Mouse (Mus musculus) kidney, postnatal 4 days (tissue): ENCODE results near the gene Fxyd1.

Experiments
- DNase-seq, 2 experiments: peaks; one replicate each; pipeline ENCODE4 v3.0.0; 2021; ENCODE audit warnings: mixed read lengths in 2 of 2

The Fxyd1 gene

DNA sequence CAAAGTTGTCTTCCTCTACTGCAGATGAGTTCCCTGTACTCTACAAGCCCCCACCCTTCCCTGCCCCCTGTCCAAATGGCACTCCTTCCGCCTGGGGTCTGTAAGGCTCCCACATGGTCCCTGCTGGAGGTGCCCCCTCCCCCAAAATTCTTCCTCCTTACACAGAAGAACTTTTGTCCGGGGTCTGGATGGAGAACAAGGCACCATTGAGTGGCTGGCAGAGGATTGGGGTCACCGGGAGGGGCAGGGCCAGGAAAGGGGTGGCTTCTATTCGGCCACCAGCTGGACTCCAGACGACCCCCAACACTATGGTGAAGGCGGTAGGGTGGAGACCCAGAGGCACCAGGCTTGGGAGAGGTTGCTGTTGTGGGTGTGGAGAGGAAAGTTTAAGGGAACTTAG lies 20.5 kb upstream of the Fxyd1 start:
- DNase-seq, result no peak

DNA sequence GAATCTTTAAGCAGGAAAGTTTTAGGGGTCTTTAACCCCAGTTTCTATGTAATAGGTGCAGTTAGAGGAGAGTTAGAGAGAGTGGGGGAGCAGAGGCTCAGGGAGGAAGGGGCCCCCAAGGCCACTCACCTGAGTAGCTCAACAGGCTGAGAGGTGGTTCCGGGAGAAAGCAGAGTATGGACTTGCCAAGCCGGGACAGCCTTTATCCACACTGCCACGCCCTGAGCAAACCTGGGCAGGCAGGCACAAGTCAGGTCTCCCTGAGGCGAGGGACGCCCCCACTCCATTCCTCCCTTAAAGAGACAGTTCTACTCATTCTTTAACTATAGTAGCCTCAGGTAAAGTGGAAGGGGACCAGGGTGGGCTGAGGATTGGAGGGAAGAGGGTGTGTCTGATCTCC lies 19.5 kb upstream of the Fxyd1 start, which contains the start of gene Fxyd3:
TSS of gene Fxyd3 (minus strand) at position 213 of the 400 bp plus-strand sequence.
- no peak for DNase-seq

DNA sequence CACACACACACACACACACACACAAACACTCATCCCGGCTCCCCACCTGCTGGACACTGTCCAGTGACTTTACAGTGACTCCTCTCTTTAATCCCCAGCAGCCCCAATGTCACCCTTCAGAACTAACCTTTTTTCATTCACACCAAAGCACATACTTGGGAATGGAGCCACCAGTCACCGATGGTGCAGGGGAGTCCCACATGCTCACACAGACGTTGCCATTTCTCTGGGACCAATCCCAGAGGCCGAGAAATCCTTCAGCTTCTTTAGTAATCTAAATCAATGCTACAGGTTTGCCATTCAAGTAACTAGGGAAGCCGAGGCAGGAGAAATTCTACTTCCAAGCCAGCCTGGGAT lies 17.7 kb upstream of the Fxyd1 start:
- no peak for DNase-seq

DNA sequence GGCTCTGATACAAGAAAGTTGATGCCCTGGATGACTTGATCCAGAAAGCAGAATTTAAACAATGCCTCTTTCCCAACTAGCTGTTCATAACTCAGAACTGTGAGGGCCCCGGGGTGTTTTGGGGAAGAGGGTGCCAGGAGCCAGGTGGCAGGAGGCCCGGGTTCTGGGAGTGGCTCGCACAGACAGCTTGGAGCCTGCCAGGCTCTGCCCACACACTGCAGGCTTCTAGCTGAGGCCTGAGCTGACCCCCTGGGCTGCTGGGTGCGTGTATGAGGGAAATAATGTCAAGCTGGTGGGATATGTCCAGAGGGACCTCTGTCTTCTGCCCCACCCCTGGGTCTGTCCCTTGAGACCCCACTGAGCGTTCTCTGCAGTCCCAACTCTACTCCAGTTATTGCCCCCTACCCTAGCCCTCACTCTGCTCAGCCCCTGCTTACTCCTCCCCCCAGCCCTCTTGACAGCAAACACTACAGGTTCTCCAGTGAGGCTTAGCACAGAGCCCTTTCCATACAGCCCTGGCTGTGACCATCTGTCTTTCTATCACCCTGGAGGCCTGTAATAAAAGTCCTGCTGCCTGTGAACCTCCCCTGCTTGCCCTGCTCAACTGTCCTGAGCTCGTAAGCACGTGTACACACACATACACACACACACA lies 17.2 kb upstream of the Fxyd1 start:
- no peak for DNase-seq

DNA sequence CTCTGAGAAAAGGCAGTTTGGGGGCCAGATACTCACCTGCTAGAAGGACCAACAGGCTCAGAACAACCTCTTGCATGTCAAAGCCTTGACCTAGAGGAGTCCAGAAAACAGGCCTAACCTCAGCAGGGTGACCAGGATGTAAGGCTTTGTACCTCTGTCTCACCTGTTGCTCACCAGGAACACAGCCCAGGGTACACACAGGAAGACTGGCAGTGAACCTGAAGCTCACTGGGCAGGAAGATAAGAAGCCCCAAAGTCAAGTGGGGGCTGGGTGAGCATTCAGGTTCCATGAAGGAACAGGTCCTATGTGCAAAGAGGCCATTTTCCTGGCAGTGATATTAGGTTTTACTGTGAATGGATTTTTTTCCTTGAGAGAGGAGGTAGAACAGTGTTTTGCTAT lies 16.5 kb upstream of the Fxyd1 start:
- DNase-seq, result no peak

DNA sequence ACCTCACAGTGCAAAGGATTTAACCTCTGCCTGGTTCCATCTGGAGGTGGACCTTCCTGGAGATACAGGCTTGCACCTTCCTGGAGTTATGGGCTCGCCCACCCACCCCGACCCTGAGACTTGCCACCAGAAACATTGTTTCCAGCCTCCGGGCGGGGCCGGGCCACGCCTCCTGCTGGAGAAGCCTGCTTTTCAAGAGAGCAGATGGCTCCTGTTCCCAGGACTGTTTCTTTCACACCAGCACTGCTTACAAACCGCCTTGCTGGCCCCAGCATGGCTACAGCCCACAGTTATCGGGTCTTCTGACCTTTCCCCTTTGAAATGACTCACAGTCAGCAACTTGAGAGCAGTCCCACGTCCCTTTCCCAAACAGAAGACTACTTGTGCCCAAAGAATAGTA lies 15.3 kb upstream of the Fxyd1 start:
- DNase-seq, result peak in 1 of 2 experiments; percentile 27

DNA sequence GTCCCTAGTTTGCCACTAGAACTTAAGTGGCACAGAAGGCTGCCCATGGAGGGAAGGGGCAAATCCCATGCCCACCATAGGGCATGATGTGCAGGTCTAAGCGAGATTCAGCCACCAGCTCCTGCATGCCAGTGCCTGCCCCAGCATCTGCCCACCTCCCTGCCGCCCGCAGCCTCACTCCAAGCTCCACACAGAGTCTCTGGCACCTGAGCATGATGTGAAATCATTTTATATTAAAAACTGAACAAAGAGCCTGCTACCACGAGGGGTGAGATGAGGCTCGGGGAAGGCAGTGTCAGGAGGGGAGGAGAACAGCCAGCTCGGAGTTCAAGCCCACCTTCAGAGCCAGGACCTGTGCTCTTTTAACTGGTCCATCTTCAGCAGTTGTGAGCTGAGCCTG lies 13.3 kb upstream of the Fxyd1 start:
- no peak for DNase-seq

DNA sequence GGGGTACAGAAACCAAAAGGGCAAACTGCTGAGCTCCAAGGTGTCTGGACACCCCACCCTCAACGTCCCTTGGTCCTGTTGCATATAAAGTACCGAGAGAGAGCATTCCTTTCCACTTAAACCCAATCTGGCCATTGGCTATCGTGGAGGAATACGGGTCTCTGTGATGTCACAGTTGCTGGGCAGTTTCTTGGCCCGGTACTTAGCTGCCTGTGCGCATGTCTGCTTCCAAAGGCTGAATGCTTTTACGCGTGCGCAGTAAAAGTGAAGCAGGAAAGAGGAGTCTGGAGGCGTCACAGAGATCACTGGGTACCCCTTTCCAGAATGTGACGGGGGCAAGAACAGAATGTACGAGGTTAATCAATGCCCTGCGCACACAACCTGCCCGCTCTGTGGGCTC lies 12.5 kb upstream of the Fxyd1 start:
- DNase-seq, result peak in 1 of 2 experiments; percentile 53

DNA sequence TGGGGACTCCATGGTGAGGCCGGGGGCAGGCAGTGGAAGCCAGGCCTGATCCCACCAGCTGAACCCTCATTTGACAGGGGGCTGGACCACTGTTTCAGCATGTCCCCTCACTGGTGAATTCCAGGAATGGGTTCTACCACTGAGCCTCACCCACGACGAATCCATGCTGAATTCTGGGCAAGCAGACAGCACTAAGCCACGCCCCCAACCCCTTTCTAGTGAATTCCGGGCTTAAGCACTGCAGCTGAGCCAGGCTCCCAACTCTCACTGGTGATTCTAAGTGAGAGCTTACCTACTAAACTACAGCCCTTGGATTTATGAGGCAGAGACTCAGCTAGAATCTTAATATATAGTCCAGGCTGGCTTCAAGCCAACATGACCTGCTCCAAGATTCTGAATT lies 10.8 kb upstream of the Fxyd1 start:
- peak; percentile 73 to 77 for DNase-seq

DNA sequence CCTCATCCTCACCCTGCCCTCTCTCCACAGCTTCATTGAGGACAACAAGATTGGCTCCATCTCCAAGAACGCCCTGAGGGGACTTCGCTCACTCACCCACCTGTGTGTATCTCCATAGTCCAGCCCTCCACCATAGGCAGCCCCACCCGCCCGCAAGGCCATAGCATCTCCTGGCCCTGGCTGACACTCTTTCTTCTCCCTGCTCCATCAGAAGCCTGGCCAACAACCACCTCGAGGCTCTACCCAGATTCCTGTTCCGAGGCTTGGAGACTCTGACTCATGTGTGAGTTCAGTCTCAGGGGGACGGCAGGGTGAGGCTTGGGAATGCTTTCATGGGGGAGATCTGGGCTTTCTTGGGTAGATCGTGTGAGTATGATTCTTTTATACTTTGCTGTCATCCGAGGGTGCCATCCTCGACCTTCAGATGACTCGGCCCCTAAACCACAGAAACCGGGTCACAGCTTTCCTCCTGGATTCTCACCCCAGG lies 6.1 kb upstream of the Fxyd1 start:
- no peak for DNase-seq

DNA sequence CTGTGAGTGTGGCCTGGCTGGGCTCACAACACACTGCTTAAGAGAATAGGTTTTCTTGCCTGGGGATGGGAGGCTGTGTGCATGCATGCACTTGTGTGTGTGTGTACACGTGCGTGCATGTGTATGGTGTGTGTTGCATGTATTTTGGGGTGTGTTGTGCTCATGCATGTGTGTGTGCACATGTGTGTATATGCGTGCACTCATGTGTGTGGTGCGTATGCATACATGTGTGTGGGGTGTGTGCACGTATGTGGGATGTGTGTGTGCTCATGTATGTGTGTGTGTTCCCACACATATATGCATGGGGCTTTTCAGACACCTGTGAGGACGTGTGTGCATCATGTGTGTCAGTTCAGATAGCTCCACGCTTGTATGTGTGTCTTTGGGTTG lies 3.6 kb upstream of the Fxyd1 start:
- DNase-seq, result no peak

DNA sequence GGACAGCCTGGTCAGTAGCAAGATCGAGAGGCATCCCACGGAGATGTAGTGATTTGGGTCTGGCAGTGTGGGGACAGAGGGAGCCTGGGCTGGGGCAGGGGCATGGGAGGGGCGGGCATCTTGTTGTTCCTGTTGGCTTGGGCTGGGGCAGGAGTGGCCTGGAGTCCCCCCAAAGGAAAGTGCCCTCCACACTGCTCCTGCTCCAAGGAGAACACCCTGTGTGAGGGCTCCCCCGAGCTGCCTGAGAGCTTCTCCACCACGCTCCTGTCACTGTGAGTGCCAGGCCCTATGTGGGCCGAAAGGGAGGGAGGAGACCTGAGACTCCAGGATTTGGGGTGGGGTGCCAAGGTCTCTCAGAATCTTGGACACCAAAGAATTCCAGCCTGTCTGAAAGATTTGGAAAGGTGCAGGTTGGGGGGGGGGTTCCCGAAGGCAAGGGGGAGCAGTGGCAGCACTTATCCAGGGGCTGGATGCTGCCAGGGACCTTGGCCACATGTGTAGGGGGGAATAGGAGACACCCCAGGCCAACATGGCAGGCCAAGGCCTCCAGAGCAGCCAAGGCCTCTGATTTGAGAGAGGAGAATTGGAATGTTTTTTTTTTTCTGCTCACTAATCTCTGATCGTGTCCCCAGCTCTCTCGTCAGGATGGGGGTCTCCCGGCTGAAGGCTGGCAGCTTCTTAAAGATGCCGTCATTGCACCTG lies 3.1 kb upstream of the Fxyd1 start:
- no peak for DNase-seq

DNA sequence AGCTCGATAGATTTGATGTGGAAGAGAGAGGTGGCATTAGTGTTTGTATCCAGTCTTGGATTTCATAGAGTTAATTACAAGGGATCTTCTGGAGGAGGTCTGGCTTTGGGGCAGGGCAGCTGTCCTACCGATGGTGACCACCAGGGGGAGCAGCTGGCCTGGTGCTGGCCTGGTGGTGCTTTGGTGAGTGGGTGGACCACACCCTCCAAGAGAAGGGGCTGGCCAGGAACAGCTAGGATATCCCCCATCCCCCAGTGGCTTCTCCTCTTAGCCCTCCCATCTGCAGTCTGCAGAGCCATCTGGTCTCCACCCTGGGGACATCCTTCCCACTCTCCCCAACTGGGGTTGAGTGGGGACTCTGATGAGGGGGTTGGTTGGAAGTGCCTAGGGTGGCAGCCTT lies 2.1 kb upstream of the Fxyd1 start, which contains the start of gene Lgi4:
TSS of gene Lgi4 (plus strand) at position 235 of the 400 bp plus-strand sequence.
- peak; percentile 91 for DNase-seq

DNA sequence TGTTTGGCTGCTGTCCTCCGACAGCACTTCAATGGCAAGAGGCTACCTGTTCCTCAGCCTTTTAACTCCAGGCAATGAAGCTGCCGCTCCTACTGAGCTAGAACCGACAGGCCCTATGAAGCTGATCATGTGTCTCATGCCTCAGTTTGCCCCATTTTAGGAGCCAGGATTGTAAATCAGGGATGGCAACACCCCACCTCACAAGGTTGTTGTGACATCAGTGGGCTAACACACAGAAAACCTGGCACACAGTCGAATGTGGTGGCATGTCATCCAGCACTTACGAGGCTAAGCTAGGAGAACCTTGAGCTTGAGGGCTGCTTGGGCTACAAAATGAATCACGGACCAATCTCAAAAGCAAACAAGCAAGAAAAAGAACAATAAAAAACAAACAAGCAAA lies 1.2 kb upstream of the Fxyd1 start:
- DNase-seq, result no peak

DNA sequence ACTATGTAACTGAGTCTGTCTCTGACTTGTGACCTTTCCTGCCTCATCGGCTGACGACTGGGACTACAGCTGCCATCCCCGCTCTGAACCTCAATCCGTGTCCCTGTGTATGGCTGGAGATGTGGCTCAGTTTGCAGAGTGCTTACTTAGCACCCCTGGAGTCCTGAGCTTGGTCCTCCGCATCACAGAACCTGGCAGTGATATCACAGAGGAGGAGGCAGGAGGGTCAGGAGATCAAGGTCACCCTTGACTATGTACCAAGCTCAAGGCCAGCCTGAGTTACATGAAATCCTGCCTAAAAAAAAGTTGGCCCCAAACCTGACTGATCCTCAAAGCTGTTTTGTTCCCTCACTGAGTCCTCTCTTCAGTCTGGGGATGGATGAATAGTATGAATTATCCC lies 731 bp upstream of the Fxyd1 start:
- no peak for DNase-seq

DNA sequence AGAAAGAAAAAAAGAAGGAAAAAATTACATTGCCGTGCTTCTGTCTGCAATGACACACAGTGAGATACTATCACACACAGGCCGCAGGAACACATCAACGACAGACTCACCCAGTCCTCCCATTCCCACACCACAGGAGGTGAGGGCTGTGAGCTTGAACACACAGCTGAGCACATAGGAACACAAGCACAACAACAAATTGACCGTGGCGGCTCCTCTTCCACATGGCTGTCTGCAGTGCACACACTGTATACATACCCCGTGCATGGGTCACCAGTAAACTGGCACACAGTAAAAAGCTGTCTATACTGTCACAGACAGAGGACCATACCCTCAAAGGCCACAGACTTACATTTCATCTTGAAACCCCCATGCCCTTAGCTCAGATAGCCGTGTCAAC lies 551 bp downstream of the Fxyd1 start:
- DNase-seq, result no peak

DNA sequence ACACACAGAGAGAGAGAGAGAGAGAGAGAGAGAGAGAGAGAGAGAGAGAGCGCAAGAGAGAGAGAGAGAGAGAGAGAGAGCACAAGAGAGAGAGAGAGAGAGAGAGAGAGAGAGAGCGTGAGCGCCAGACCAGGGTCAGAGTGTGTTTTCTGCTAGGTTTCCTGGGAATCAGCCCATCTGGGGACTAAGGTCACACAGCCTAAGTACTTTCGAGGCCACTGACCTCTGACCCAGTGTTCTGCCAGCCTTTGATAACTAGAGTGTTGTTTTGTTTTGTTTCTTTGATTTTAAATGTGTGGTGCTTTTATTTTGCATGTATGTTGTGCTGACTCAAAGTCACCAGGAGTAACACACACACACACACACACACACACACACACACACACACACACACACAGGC lies 1.1 kb downstream of the Fxyd1 start:
- DNase-seq, result peak in 1 of 2 experiments; percentile 48

DNA sequence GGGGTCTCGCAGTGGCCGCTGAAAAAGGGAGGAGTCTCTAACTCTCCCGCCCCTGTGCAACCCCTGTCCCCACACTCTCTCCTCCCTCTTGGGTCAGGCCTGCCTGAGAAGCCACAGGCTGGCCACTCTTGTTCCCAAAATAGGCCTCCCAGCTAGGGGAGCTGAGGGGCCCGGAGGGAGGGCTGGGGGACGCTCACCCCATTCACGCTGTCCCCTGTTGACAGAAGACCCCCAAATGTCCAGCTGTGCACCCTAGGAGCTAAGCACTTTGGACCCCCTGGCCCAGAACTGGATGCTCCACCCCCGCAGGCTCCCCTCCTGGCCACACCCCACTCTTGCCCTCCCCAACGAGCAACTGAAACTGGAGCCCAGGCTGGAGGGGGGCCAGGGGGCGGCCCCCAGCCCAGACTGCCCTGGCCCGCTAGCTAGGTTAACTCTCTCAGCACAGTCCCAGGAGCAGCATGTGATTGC lies 1.6 kb downstream of the Fxyd1 start:
- peak; percentile 84 to 90 for DNase-seq

DNA sequence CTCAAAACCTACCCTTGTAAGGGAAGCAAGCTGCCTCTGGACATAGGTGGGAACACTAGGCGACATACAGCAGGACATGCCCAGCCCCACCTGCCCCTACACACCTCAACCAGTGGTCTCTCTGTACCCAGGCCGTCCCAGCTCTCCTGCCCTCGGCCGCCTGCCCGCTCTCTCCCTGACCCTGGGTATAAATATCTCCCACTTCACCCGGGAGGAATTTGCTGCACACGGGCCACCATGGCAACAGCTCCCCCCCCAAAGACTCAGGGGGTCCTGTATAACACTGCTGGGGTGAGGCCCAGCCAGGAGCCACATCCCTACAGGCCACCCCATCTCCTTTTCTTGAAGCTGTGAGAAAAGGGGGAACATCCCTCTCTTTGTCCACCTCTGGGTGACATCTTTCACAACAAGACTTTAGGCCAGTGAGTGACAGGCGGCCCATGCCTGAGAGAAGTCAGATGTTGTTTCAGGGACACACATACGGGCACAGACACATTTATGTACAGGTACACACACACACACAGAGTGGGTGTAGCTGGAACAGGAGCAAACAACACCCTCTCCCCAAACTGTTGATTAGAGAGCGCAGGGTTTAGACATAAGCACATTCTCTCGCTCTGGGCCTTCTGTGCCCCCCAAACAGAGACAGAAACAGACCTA lies 2.2 kb downstream of the Fxyd1 start:
- DNase-seq, result peak; percentile 12 to 31

DNA sequence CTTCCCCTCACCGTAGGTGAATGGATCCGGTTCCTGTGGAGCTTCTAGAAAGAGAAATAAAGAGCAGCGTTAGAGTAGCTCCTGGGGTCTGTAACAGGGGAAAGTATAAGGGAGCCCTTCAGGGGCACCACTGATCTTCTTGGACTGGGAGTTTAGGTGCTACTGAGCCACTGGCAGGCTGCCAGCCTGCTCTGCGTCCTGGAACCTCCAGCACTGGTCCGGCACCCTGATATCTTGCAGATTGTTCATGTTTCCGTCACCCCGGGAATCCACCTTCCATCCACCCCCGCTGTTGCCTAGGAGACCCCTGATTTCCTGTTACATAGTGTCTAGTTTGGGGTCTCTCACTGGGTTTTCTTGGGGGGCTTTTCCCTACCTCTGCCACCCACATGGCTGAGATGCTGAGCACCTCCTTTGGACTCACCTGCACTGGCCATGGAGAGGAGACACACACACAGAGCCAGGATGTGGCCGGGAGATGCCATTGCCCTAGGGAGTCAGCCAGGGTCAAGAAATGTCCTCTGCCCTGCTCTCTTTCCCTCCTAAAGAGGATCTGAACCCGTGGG lies 3.0 kb downstream of the Fxyd1 start:
- DNase-seq, result peak; percentile 27 to 34

DNA sequence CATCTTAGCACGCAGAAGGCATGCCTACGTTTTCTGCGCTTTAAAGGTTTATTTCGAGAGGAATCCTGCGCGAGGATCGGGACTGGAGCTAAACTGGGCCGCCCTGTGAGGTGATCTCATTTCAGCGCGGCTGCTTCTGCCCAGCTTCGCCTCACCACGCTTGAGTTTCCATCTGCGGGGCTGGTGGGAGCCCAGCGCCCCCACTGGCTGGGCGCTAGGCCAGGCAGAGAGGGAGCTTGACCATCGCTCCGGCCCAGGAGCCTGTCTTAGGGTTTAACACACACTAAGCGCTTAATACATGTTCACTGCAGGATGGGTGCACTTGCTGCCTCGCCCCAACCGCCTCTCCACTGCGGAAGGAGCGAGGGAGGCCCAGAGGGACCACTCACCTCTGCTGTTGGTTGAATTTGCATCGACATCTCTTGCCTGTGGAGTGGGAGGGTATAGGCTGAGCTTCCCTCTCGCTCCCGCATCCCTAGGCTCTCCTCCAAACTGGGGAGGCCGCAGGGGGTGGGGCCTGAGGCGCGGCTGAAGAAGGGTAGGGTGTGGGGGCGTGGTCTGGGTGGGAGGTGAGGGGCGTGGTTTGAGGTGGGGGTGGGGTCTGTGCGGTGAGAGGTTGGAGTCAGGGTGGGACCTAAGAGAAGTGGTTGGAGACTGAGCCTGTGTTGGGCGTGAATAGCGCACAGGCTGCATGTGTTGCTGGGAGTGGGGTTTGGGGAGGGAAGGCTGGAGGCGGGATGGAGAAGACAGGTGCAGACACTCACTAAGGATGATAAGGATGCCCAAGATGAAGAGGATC lies 4.2 kb downstream of the Fxyd1 start:
- DNase-seq, result peak; percentile 67 to 70

DNA sequence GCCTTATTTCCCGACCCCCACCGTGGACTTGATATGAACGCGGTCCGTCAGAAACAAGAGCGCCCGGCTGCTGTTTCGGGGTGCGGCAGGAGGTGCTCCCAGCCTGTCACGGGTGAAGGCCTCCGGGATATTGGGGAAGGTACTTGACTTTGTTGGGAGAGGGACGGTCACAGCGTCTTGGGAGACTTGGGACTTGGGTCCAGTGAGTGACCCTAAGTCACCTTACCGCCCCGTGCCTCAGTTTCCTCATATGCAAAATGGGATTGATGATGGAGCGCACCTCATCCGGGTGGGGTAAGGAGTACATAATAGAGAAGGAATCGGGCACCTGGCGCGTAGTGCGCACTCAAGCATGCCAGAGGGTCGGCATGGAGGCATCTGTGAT lies 4.8 kb downstream of the Fxyd1 start:
- peak in 1 of 2 experiments; percentile 4 for DNase-seq
